Mouse (Mus musculus) hematopoietic stem cell, adult 5-6 weeks (primary cell): ENCODE results near the gene Ptbp2. TPM values are rescaled to one million over a fixed set of nuclear protein-coding genes. Genes with fewer than 3 reads are reported as not detected.
A peak's percentile ranks its signal among the peaks of the same experiment; 100 is the strongest.

Source experiments
- ATAC-seq, 2 experiments: fragments of 125-278 bp in 1 of 2; replicated peaks in 1 of 2; 2 replicates each; pipeline ENCODE4 v1.8.0; 2016 to 2017; ENCODE audit warnings: inconsistent platforms in 2 of 2, mild to moderate bottlenecking in 2 of 2, moderate number of reproducible peaks in 2 of 2, low read depth in 1 of 2, moderate TSS enrichment in 1 of 2; ENCODE audit not compliant: low FRiP score in 2 of 2, poor library complexity in 2 of 2, severe bottlenecking in 2 of 2, insufficient read depth in 1 of 2, low TSS enrichment in 1 of 2
- total RNA-seq: library from RNA; stranded (forward); fragments of 172-1452, 232-1000 nt; gene quantifications from 2 replicates; pipeline ENCODE4 v1.2.3, GENCODE M21; 2017

Gene Ptbp2
- 112 and 119 TPM in 2 replicates for total RNA-seq

DNA sequence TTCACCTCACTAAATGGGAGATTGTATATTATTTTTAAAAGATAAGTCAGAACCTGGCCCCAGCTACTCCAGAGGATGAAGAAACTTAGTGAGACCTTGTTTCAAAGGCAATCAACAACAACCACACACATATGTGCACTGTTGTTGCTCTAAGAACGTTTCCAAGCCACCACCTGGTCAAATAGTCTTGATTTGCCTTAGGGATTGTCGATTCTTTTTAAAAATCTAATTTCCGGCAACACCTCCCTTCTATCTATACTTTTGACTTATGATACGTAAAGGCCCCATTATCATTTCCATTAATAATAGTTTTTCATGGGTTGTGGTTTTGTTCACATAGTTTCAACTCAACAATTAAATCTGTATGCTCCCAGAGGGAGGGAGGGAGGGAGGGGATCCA, at the start of gene Ptbp2:
Ptbp2 (minus strand) TSS at position 101 of the 400 bp plus-strand sequence.
- no peak for ATAC-seq

DNA sequence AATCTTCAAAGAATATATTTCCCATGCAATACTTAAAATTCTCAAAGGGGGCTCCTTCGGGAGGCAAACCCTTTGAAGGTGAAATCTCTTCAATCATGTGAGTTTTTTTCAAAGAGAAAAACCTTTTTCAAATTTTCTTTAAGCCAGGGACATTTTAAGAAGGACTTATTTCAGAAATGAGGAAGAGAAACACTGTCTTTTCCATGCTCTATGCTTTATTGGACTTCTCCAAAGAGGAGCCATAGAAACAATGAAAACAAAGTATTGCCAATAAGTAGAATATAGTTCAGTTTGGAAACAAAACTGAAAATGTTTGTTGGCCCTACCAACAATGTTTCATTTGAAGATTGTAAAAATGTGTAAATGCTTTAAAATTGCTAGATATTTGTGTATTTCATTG, 30.4 kb upstream of the Ptbp2 start:
- no peak for ATAC-seq

DNA sequence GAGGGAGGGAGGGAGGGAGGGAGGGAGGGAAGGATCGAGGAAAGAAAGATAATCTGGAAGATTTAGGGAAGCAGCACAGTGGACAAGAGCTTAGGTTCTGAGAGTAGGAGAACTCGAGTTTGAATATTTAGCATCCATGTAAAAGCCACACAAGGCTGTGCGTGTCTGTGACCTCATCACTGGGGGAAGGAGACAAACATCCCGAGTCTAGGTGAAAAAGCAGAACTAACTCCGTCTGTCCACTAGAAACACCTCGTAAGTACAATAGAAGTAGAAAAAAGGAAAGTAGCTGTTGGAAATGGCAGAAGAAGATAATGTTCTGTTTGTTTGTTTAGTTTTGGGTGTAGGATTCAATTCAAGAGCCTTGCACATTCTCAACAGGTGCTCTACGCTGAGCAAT, 21.9 kb upstream of the Ptbp2 start:
- peak; percentile 98 to 100 for ATAC-seq

GRCm38 (mm10) chr3:119794677-119795365, 10.6 kb upstream of the Ptbp2 start:
- no peak for ATAC-seq

GRCm38 (mm10) chr3:119782946-119783701, 1.1 kb downstream of the Ptbp2 start:
- ATAC-seq = peak; percentile 55 to 69

DNA sequence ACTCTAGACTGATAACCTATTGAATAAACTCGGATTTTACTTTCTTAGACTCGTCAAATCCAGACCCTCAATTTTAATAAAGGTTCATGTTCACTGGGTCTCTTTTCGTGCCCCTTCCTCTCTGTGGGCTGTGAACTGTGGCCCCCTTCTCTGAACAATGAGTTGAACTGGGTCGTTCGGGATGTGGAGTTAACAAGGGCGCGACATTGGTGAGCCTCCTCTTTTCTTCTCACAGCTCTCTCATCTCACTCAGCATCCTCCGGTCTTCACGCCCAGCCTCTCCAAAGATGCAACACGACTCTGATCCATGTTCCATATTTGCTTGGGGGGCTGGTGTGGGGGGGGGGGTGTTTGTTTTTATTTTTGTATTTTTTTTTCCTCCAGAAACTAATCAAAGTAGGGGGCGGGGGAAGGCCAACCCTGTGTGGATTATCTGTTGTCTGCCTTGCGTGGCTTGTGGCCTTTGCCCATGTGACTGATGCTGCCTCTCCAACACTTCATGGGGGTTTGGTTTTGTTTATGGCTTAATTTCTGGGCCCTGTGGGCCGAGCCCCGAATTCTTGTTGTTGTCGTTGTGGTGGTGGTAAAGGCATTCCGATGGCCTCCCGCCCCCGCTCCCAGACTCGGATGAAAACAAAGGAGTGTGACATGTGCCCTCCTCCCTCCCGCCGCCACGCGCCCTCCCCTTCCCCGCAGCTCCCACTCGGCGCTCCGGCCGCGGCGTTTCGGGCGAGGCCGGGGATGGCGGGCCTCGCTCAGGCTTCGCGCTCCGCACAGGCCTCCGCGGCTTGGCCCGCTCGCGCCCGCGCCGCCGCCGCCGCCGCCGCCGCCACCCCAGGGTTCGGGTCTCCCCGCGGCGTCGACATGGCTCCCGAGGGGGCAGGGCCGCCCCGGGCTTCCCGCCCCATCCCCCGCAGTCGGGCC, 2.0 kb downstream of the Ptbp2 start:
- ATAC-seq = peak; percentile 44 to 46

- no peak for ATAC-seq
Observed at GRCm38 (mm10) chr3:119780876-119781275, 3.4 kb downstream of the Ptbp2 start.

GRCm38 (mm10) chr3:119779261-119779660, 5.0 kb downstream of the Ptbp2 start:
- no peak for ATAC-seq

DNA sequence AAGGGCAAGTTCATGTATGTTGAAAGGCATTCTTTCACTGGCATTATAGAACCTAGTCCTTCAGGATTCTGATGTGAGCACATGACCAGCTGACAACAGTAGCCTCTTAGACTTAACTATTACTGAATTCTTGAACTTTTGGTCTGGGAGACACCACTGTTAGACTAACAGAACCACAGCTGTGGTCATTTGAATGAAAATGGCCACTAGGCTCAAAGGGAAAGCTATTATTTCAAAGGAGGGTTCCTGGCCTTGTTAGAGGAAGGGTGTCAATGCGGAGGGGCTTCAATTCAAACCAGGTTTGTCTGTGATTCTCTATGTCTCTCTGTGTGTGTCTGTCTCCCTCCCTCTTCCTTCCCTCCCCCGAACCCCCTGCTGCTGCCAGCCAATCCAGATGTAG, 5.8 kb downstream of the Ptbp2 start:
- ATAC-seq = no peak

GRCm38 (mm10) chr3:119776129-119776528, 8.1 kb downstream of the Ptbp2 start:
- no peak for ATAC-seq

GRCm38 (mm10) chr3:119772789-119773188, 11.5 kb downstream of the Ptbp2 start:
- peak in 1 of 2 experiments; percentile 27; a peak in 1 of 4 replicates for ATAC-seq

- 0 out of 4 replicates have a peak, but pooled peaks of 1 of the 2 experiments have one; percentile 49 for ATAC-seq
Observed at GRCm38 (mm10) chr3:119763772-119764171, 20.5 kb downstream of the Ptbp2 start.

DNA sequence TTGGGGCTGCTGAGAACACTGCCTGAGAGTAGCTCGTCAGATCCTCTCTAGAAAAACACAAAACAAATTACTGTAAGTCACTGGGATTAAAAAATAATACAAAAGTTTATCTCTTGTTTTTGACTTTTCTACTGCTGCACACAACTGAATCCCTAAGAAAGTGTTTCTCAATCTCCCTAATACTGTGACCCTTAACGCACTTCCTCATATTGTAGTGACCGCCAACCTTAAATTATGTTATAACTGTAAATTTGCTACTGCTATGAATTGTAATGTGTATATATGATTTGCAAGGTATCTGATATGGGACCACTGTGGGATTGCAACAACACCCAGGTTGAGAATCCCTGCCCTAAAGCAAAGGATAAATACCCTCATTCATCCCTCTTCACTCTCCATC, 22.5 kb downstream of the Ptbp2 start:
- no peak; a peak in 1 of 4 replicates for ATAC-seq

DNA sequence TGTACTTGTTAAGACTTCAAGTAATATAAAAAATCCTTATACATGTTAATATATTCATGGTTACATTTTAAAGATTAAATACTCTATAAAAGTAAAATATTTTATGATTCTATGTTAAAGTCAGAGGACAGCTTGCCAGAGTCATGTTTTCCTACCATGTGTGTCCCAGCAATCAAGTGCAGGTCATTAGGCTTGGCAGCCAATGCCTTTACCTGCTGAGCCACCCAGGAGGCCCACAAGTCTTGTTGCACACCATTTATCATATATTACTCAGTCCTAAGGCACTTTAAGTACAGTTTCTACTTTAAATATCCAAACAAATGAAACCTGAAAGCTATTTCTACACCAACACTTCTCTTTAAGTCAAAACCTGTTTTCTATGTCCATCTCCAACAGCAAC, 30.5 kb downstream of the Ptbp2 start:
- no peak for ATAC-seq

DNA sequence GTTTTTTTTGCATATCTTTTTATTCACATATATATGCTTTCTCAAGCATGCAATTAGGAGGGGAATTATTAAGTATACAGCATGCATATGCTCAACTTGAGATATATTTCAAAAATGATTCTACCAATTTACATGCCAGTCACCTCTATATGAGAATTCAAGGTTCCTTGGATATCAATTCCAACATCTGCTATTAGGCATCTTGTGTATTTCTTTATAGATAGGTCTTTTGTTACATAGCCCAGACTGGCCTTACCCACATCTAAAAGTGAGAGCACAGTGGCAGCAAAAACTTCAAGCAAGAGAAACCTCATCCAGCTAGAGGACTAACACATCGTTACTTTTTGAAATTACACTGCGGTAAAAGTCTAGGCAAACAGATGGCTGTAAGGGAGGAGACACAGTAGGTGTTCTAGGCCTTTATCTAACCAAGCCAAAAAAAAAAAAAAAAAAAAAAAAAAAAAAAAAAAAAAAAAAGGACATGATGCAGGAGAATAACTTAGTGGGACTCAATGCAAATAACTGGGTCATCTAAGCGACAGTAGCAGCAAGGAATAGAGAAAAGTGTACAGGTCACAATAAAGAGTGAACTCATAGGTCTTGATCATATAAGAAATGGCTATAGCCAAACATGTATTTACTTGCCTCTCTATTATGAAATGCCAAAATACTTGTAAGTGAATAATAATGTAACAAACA, 34.6 kb downstream of the Ptbp2 start:
- no peak for ATAC-seq

- no peak for ATAC-seq
Observed at GRCm38 (mm10) chr3:119749140-119749539, 35.1 kb downstream of the Ptbp2 start.

DNA sequence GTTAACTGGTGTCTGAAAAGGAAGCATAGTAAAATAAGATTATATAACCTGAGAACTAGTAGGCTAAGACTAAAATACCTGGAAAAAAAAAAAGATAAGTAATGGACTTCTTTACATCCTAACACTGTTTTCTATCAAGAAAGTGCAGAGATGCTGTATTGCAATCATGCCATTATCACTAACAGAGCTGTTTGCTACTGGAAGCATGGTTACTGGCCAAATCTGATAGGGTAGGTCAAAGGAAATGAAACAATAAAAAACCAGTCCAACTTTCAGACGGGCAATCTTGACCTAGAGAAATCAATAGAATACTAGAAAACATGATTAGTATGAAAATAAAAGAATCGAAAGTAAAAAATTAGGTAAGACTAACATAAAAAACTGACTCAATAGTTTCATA, 37.6 kb downstream of the Ptbp2 start:
- ATAC-seq = no peak
